Mouse (Mus musculus) regulatory T cell (primary cell): ENCODE results near the gene Iqsec3.

Experiments used
- in situ Hi-C: fragments of 300-600 bp; cut with MboI, MseI; formaldehyde crosslinking; loops from one replicate; pipeline ENCODE4 v1.15.1; 2025; ENCODE audit warnings: high pct_unique_total_duplicates

Iqsec3 gene

DNA sequence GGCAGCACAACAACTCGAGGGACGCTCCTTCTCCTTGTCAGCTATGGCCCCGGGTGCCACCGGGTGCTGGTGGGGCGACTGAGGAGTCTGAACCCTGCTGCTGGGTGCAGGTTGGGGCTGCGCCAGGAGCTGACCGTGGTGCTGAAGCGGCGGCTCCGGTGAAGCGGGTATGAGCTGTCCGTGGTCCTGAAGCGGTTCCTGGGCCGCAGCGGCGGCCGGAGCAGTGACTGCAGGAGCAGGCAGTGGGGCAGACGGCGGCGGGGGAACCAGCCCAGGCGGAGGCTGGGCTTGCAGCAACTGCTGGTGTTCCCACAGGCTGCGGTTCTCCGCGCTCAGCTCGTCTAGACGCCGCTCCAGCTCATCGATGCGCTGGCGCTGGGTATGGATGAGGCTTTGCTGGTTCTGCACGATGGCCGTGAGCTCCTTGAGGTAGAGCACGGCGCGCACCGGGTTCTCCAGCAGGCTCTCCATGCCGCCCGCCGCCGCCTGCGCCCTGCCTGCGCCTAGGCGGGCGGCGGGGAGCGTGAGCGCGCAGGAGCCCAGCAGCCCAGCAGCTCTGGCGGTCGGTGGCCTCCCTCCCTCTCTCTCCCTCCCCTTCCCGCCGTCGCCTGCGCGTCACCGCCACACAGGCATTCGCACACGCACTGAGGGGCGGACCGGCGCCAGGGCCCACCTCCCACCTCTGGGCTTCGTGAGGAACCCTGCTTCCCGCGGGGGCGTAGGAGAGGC, at the start of gene Iqsec3:
TSS of gene Iqsec3 (minus strand) at position 586 of the 729 bp plus-strand sequence.
- in situ Hi-C loops, result no loop called here

GRCm38 (mm10) chr6:121522106-121522705, 48.7 kb upstream of the Iqsec3 start:
- in situ Hi-C loops, result no loop called here

DNA sequence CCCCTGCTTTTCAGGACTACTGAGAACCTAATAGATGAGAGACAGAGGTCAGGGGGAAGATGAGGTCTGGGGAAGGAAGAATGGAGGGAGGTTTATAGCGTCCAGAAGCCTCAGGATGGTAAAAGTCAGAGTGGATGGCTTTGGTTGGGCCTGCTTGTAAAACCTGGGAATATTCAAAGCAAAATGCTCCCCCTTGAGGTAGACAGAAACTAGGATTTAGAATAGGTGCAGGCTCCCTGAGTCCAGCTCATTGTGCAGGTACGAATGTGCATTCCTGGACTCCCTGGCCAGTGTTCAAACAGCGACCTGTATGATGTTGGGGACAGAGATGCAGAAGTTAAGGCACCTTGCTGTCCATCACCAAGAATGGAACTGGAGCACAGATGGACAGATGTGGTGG, 47.6 kb upstream of the Iqsec3 start:
- in situ Hi-C loops, result no loop called here

GRCm38 (mm10) chr6:121519896-121520295, 46.4 kb upstream of the Iqsec3 start:
- in situ Hi-C loops, result no loop called here

DNA sequence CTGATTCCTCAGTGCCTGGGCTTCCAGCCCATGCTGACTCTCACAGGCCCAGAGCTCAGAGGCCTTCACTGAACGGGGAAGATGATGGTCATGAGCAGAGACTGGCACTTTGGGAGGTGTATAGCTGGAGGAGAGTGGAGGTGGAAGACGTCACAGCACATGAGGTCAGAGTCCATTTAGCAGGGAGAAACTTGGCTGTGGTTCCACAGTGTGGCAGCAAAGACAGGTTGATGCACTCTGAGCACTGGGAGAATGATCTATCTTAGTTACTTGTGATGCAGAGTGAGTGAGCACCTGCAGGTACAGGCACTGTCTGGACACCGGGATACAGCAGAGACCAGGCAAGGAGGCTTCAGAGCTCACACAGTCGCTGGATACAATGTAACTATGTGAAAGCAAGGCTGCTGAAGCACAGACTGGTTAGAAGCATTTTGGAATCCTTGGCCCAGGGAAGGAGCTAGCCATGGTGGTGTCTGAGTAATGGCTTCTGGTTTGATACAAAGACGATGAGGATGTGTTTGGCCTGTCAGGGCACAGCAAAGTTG, 45.9 kb upstream of the Iqsec3 start:
- in situ Hi-C loops, result no loop called here

- in situ Hi-C loops, result no loop called here
Measured at GRCm38 (mm10) chr6:121517726-121518125, 44.2 kb upstream of the Iqsec3 start.

DNA sequence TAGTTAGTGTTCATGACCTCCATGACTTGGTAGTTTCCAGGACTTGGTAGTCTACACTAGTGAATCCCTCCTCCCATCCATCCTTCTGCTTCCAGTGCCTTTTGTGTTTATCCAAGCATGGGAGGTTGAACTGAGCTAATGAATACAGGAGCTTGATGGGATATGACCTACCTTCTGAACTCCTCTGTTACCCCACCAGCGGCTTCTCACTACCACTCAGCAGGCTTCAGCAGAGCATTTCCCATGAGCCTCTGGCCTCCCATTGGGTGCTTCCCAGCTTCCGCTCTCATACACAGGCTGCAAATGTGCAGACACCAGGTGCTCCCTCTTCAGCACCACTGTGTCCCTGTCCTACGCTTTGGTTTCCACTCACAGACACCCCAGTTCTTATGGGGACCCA, 36.9 kb upstream of the Iqsec3 start:
- in situ Hi-C loops, result no loop called here

DNA sequence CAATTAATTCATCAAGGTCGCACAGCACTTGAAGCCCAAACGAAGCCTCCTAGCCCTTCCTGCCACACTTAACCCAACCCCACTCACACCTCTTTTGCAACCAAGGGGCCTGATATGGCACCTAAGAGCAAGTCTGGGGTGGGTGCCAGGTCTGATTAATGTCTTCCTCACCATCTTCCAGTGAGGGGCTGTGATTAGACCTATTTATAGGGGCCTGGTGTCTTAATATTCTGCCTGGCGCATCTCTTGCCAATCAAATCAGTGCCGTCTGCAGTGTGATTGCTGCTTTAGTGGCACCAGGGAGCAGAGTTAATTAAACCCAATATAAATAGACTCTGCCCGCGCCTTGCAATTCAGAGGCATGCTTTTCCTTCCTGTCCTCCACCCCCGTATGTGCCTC, 36.4 kb upstream of the Iqsec3 start:
- in situ Hi-C loops, result no loop called here

DNA sequence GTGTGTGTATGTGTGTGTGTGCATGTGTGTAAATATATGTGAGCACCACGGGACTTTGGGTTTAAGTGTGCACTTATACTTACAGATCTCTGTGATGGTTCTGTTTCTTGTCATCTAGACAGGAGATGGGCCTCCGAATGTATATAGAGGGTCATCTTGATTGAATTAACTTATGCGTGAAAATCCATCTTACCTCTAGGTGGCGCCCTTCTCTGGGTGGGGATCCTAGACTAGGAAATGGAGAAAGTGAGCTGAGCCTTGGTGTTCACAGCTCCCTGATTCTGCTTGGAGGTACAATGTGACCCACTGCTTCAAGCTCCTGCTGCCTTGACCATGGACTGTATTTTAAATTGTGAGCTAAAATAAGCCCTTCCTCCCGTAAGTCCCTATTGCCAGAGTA, 34.8 kb upstream of the Iqsec3 start:
- in situ Hi-C loops, result no loop called here

GRCm38 (mm10) chr6:121501044-121501638, 27.7 kb upstream of the Iqsec3 start:
- in situ Hi-C loops, result no loop called here

DNA sequence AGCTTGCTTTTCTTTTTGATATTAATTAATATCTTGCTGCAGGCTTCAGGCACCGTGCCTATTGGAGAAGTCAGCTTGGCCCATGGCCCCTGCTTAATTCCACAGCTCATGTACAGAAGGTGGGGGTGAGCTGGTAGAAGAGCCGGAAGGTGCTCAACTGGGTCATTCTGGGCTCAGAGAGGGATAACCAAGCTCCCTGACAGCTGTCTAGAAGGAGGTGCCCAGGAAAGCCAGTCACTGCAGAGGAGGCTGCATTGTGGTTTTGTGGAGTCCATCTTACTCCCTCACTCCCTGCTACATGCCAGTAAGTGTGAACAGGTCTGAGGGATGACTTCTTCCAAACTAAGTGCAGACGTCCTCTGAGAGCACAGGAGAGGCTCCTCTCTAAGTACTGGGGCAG, 26.4 kb upstream of the Iqsec3 start:
- in situ Hi-C loops, result no loop called here

- in situ Hi-C loops, result no loop called here
Measured at GRCm38 (mm10) chr6:121498819-121499535, 25.5 kb upstream of the Iqsec3 start.

GRCm38 (mm10) chr6:121495606-121496005, 22.1 kb upstream of the Iqsec3 start:
- in situ Hi-C loops, result no loop called here

- in situ Hi-C loops, result no loop called here
Measured at GRCm38 (mm10) chr6:121495026-121495425, 21.5 kb upstream of the Iqsec3 start.

GRCm38 (mm10) chr6:121494319-121494718, 20.8 kb upstream of the Iqsec3 start:
- in situ Hi-C loops, result no loop called here

DNA sequence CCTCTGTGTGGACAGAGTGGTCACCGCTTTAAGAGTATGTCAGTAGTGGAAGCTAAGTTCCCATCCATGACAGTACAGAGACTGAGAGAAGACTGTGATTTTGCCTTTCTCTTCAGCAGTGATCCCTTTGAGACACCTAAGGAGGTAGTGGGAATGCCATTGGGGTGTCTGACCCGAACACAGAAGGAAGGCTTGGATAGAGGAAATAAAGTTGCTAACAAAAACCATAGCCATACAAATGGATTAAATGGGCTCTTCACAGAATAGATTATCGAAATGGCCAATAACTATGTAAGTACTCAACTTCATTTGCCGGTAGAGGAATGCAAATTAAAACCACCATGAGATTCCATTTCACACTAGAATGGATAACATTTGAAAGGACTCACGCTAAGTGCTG, 17.9 kb upstream of the Iqsec3 start:
- in situ Hi-C loops, result no loop called here

GRCm38 (mm10) chr6:121472273-121472672, 1.2 kb downstream of the Iqsec3 start:
- in situ Hi-C loops, result no loop called here

DNA sequence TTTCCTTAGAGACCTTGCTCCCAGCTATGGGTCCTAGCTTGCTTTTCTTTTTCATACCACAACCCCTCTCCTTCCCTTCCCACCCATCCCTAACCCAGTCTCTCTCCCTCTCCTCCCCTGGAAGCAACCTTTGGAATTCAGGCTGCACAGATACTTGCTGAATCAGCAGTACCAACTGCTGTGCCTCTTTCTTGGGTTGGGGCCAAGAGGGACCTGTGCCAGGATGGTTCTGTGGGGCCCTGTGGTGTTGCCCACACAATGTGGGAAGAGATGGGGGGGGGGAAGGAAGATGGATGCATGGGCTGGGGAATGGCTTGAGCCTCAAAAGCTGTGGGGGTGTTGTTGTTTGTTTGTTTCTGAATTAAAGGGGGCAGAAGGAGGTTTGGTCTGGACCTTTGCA, 5.2 kb downstream of the Iqsec3 start:
- in situ Hi-C loops, result no loop called here

GRCm38 (mm10) chr6:121462628-121463340, 10.7 kb downstream of the Iqsec3 start:
- in situ Hi-C loops, result no loop called here

GRCm38 (mm10) chr6:121457381-121457780, 16.1 kb downstream of the Iqsec3 start:
- in situ Hi-C loops, result no loop called here

GRCm38 (mm10) chr6:121456651-121457050, 16.8 kb downstream of the Iqsec3 start:
- in situ Hi-C loops, result no loop called here
